ENCODE assay signal across 8 mouse cellular contexts in genomic region chr3:134235491-134236413, GRCm38 (mm10). TPM values are rescaled to one million over a fixed set of nuclear protein-coding genes. Genes with fewer than 3 reads are reported as not detected.
DNase-seq lines count a peak whose midpoint lies in the region; ATAC-seq lines count a peak whose summit lies in the region.

No protein-coding gene starts in this region.

- H3K4me2 ChIP-seq in intestine, embryonic 16.5 days (ENCODE audit: low read depth, low read length) = peak overlapping the region; percentile 77

- H3K27me3 ChIP-seq in intestine, embryonic 16.5 days (replicated peaks; ENCODE audit: control insufficient read depth, insufficient read depth, low read length) = no peaks in the 10 kb centered on the region

- no peaks in the 10 kb centered on the region for H3K9me3 ChIP-seq in intestine, embryonic 16.5 days (ENCODE audit: control insufficient read depth, low read length)

- H3K9ac ChIP-seq in intestine, embryonic 16.5 days (ENCODE audit: low read depth, low read length) = peak overlapping the region; percentile 62

- DNase-seq in CD4-positive, CD25-positive, alpha-beta regulatory T cell, adult 2 months (ENCODE audit: low read depth, low spot score) = peak; percentile 5
- DNase-seq in embryo, embryonic 11 days = peak; percentile 93
- DNase-seq in left cerebral cortex, postnatal 36 days (ENCODE audit: low spot score in 2 of 2) = peak; percentile 69
- DNase-seq in right cerebral cortex, postnatal 36 days (ENCODE audit: low spot score in 2 of 2) = peak; percentile 38 to 51

- H3K27ac ChIP-seq in intestine, embryonic 16.5 days (ENCODE audit: low read length) = peak overlapping the region; percentile 61

- H3K36me3 ChIP-seq in intestine, embryonic 16.5 days (ENCODE audit: control insufficient read depth, insufficient read depth, low read length) = no peaks in the 10 kb centered on the region

- intact Hi-C loops in left cerebral cortex, postnatal 36 days (cut with DNase I) = loop anchor here (5.0 to 10.0 kb wide), 2 partner anchors 379 to 693 kb away; no protein-coding TSS in a partner anchor

- peak overlapping the region; percentile 57 for H3K4me3 ChIP-seq in intestine, embryonic 16.5 days (ENCODE audit: low read length)

- peaks cover 8% of the 10 kb centered on the region for H3K4me1 ChIP-seq in intestine, embryonic 16.5 days (ENCODE audit: control insufficient read depth, insufficient read depth, low read length)

- no peak for ATAC-seq in CD4-positive, CD25-positive, alpha-beta regulatory T cell, adult 4 months
- peak; percentile 38 for ATAC-seq in granulocyte monocyte progenitor cell, adult 5-6 weeks (replicated peaks; ENCODE audit: poor library complexity, severe bottlenecking)
- ATAC-seq in intestine, embryonic 16.5 days = peak; percentile 84
- 0 out of 2 replicates have a peak, but pooled peaks have one; percentile 55 for ATAC-seq in megakaryocyte-erythroid progenitor cell, adult 5-6 weeks (replicated peaks; ENCODE audit: low FRiP score, low TSS enrichment, poor library complexity, severe bottlenecking)

- under 1% methylated on average over 44 of the region's 55 CpGs for WGBS in intestine, embryonic 16.5 days

RNA-seq across cellular contexts. Expression of gene Cxxc4, which starts 0.5 kb away (rescaled TPM):
- not detected for polyA plus RNA-seq in CD4-positive, CD25-positive, alpha-beta regulatory T cell, adult 4 months (2017; shearing (Covaris generic))
- total RNA-seq in granulocyte monocyte progenitor cell, adult 5-6 weeks (2014; fragmentation: Nextera tagmentation) = not detected in 2 replicates
- total RNA-seq in granulocyte monocyte progenitor cell, adult 5-6 weeks (2017) = not detected in 2 replicates
- polyA plus RNA-seq in intestine, embryonic 16.5 days (2015; fragmentation: Nextera tagmentation; extraction: Ambion mirVana) = 2.3 and 2.4 TPM in 2 replicates
- 10 to 100 TPM; 20.9 to 27.9 TPM for total RNA-seq in left cerebral cortex, postnatal 36 days (2021)
- not detected in 2 replicates for total RNA-seq in megakaryocyte-erythroid progenitor cell, adult 5-6 weeks (2014; fragmentation: Nextera tagmentation)
- not detected in 2 replicates for total RNA-seq in megakaryocyte-erythroid progenitor cell, adult 5-6 weeks (2017)

Comparison
In these comparisons a context has a peak if more than half of its experiments do, and no peak if none do; other contexts are left out.
1. DNase-seq: peak in every context shown above with its lines; median percentile 93 in embryo, embryonic 11 days; 69 in left cerebral cortex, postnatal 36 days; 44 in right cerebral cortex, postnatal 36 days; 5 in CD4-positive, CD25-positive, alpha-beta regulatory T cell, adult 2 months.
2. RNA of gene Cxxc4, which starts 0.5 kb away (total RNA-seq): 20.9 to 27.9 TPM in left cerebral cortex, postnatal 36 days; not detected in granulocyte monocyte progenitor cell, adult 5-6 weeks and not detected in megakaryocyte-erythroid progenitor cell, adult 5-6 weeks; every median in the first group is over 10 times any median in the second.